Mouse (Mus musculus) embryo, embryonic 11 days (tissue): Measurements from ENCODE around the gene Epas1.

Experiments
- DNase-seq: peaks from one replicate; pipeline ENCODE4 v3.0.0-alpha.2; 2015

The Epas1 gene

DNA sequence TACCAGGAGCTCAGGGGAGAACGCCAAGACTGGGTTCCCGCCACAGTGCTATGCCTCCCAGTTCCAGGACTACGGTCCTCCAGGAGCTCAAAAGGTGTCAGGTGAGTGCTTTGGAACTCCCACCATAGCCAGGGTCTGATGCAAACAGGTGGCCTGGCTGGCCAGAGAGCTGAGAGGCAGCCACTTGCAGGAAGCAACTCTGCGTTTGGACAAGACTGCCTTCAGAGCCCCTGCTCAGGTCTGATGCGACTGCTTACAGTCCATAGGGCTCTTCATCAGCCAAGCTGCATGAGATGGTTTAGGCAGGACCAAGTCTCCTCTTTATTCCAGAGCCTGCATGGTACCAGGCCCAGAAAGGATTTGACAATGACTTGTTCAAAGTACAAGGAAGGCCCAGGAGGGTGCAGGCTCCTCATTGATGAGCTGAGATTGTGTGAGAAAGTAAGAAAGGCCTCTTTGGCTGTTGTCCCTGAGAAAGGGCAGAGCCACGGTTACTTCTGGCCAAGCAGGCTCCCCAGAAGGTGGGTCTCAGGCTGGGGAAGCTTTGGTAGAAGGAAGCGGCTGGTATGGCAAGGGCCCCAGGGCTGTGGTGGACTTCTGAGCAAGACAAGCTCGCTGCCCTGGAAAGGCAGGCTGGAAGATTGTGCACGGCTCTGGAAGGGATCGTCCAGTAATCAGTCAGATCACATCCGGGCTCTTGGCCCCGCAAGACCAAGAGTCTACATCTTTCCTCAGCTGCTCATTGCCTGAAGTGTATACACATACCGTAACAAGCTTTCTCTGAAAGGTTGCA, 76.1 kb downstream of the Epas1 start:
- DNase-seq: no peak

DNA sequence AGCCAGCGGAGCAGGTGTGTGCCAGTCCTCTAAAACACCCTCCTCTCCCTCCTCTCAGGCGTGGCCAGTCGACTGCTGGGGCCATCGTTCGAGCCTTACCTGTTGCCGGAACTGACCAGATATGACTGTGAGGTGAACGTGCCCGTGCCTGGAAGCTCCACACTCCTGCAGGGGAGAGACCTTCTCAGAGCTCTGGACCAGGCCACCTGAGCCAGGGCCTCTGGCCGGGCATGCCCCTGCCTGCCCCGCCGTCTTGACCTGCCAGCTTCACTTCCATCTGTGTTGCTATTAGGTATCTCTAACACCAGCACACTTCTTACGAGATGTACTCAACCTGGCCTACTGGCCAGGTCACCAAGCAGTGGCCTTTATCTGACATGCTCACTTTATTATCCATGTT, 77.4 kb downstream of the Epas1 start:
- DNase-seq: no peak

DNA sequence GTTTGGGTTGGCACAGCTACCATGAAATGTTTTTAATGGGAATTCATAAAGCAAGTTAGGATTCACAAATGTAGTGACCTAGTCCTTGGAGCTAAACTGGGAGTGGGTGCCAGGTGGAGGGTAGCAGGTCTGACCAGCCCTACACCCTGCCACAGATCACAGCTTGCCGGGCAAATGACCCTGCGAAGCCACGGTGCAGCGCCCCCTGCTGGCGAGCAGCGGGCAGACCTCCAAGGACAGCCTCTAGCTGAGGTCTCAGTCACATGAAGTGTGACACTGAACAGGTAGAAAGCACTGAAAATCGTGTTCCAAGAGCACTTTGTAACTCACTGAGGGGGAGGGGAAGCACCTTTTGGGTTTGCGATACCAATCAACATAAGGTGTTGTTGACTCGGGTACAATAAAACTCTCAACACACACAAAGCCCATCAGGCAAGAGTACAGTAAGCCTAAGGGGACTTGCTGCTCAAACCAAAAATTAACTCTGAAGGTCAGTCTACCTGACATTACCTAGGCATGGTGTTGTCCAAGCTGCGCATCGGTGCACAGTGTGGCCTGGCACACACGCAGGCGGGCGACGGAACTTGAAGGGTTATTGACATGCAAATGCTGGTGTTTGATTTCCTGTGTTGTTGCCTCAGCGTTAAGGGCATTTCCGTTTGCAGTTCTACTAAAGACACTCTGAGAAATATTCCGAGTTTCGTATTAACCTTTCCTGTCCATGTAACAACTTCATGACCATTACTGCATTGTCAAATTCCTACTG, 79.2 kb downstream of the Epas1 start:
- DNase-seq: peak; percentile 35

DNA sequence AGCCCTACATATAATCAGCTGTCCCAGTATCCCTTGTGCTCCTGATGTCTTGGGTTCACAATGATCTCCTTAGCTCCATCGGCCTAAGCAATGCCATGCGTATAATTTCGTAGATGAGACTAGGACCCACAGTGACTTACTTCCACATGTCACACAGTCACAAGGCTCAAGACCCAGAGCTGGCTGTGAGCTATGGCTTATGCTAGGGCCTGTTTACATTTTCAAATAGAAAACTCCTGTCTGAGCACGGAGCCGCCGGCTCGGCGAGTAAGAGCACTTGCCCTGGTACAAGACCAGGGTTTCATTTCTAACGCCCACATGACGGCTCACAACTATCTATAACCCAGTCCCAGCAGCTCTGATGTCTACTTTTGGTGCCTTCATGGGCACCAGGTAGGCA, 80.4 kb downstream of the Epas1 start:
- DNase-seq: no peak

DNA sequence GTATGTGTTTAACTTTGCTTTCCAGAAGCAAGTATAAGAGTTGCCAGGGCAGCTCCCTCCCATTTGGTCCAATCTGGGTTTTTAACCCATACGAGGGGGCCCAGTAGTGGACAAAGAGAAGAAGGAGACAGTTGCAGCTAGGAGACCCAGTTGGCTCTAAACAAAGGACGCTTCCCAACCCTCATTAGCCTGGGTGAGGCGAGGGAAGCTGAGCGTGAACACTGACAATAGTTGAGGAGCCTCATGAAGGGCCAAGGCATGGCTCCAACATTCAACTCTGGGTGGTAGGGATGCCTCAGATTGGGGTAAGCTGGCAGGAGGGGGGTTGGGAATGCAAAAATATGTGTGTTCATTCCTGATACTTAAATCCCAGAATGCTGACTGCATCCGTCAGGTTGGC, 85.8 kb downstream of the Epas1 start:
- DNase-seq: no peak

DNA sequence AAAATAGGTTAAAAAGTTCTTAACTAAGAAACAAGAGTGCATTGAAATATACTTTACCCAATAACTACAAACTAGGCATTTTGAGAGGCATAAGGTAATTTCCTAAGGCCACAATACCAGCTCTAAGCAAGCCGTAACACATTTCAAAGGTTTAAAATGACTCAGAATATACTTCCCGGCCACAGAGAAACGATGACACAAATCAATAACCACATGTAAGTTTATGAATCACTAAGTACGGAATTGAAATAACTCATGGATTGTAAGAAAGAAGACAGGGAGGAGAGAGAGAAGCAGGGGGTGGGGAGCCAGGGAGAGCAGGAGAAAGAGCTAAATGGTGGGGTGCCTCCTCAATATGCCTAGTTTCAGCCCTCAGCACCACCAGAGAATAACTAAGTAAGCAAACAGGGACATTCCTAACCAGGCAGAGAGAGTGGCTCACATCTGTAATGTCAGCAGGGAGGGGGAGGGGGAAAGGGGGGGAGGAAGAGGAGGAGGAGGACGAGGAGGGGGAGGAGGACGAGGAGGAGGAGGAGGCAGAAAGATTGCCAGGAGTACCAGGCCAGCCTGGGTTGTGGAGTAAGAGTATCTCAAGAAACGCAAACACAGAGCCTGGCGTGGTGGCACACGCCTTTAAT, 97.3 kb downstream of the Epas1 start:
- no peak for DNase-seq

DNA sequence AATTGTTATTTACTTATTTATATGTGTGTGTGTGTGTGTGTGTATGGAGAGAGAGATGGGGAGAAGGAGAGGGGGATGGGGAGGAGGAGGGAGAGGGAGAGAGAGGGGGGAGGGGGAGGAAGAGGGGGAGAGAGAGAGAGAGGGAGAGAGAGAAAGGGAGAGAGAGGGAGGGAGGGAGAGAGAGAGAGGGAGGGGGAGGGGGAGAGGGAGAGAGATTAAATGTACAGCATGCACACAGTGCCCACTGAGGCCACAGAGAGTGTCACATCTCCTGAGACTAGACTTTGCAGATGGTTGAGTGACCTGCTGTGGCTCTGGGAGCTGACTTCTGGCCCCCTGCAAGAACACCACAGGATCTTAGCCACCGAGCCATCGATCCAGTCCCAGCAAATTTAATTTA, 98.3 kb downstream of the Epas1 start:
- DNase-seq: no peak

DNA sequence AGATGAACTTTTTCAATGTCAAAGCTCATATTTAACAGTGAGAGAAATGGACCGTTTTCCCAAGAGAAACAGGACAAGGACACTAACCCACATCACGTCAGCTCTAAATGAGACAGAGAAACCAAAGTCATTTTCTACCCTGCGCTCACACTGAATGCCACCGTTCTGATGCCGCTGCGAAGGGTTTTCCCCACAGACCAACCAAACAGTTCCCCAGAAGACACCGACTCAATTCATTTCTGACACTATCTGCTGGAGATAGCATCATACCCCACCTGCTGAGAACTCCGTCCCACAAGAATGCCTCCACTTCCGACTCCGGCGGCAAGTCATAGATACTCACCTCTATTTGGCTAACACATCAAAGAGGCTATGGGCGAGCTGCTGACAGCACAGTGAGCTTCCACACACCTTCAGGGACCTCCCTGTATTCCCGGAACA, 99.1 kb downstream of the Epas1 start:
- DNase-seq: no peak

DNA sequence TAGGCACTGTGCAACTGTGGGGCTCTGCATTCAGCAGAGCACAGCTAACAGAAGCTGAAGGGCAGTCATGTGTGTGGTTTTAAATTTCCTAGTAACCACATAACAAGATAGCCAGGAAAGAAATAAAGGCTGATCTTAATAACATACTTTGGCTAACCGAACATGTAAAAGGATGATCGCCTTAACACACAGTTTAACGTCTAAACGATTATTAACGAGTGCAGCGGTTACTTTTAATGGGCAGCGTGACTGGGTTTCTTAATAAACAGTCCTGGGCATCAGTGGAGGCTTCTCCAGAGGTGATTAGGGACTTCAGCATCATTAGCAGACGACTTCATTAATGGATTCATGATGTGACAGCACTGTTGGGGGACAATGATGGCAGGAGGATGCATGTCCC, 117.1 kb downstream of the Epas1 start:
- DNase-seq: no peak

DNA sequence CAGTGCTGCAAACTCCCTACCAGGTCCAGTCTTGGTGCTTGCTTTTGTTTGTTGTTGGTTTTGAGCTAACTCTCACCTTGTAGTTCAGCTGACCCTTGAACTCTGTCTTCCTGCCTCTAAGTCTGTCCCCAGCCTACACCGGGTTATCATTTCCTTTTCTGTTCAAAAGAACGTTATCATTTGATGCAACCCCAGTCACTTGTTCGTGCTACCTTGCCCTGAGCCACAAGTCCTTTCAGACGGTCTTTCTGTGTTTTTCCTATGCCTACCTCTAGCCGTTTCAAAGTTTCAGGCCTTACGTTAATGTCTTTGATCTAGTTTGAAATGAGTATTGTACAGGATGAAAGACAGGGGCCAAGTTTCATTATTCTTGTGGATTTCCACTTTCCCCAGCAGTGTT, 119.1 kb downstream of the Epas1 start:
- DNase-seq: no peak

DNA sequence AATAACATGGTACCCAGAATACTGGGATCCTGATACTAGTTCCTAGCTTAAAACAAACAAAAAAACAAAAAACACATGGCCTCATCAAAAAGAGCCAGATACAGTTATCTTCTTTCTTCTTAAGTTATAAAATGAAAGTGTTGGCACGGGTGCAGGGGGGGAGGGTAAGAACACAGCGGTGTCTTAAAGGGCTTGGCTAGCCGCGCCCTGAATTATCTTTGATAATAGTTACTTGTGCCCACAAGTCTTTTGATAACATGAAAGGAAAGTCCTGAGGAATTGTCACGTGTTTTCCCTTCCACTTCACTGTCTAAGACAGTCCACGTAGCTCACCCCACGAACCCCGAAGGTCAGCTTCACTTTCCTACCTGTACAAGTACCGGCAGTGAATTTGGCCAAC, 123.4 kb downstream of the Epas1 start:
- no peak for DNase-seq

DNA sequence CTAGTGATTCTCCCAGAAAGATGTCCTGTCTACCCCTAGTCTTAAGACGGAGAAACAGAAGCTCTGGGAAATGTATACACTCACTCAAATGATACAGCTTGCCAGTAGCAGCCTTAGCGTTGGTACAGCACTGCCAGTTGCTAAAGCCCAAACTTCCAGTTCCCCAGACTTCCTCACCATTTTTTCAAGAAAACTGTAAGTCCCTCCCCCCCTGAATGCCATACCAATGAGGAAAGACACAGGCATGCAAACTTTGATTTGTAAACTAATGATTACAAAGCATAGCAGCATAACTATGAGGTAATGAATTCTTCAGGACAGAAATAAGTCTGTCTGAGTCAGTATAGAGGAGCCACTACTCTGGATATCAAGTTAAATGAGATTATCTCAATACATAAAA, 124.2 kb downstream of the Epas1 start:
- DNase-seq: no peak

DNA sequence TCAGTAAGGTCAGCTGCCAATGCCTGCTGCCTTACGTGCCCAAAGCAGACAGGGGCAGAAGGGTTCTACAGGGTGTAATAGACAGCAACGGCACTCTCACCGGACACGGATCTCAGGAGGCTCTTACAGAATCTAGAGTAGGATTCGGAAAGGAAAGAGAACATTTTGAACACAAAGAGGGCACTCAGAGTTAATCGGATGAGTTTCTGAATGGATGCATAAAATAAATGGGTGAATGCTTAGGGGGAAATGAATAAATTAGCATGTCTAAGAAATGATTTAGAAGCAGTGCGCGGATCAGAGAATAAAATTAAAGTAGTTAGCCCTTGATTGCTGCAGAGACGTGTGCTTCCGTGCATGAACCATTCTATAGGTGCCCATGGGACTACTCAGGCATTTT, 126.6 kb downstream of the Epas1 start:
- DNase-seq: no peak

DNA sequence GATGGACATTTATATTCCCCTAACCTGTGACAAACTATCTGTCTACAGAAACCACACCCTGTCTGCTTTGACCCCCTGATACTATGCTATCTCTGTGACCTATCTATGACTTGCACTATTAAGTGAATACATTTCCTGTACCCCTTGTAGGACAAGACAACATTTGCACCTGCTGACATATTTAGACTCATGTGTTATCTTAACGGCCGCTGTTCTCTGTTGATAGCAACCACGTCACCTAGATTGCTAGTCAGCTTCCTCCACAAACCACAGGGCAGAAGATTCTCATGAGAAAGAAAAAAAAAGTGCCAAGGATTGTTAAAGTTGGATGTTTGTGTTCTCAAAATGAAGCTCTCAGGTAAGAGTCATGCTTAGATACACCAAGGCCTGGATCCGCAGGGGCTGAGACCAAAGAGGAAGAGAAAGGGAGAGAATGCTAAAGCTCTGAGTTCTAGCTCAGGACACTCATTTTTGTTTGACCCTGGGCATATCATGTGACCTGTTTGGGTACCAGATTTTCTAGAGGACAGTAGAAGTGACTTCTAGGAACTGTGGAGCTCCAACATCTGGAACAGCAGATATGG, 127.1 kb downstream of the Epas1 start:
- no peak for DNase-seq
